Mouse (Mus musculus) embryonic stem cell, embryonic (primary cell): Measurements from ENCODE around the gene Ssxb3.
"Not testable (repeated sequence)": the region's sequence is repeated elsewhere in the genome, so short reads cannot be mapped to it uniquely, and the experiment has no call there.

Source experiments
- CTCF ChIA-PET, 4 experiments: fragments of 300-600 bp in 2 of 4; fragments of 350-600 bp in 2 of 4; sonication (Branson Sonifier 250); formaldehyde crosslinking; loops; one replicate each; lab custom pipeline; 2022; ENCODE audit warnings: inconsistent platforms in 2 of 4; lab: Charles Lee
- POLR2A ChIA-PET, 4 experiments: fragments of 300-600 bp in 2 of 4; fragments of 350-600 bp in 2 of 4; sonication (Branson Sonifier 250); formaldehyde crosslinking; loops; one replicate each; lab custom pipeline; 2022; ENCODE audit warnings: antibody characterized with exemption in 4 of 4, inconsistent platforms in 1 of 4; lab: Charles Lee

Ssxb3 gene

DNA sequence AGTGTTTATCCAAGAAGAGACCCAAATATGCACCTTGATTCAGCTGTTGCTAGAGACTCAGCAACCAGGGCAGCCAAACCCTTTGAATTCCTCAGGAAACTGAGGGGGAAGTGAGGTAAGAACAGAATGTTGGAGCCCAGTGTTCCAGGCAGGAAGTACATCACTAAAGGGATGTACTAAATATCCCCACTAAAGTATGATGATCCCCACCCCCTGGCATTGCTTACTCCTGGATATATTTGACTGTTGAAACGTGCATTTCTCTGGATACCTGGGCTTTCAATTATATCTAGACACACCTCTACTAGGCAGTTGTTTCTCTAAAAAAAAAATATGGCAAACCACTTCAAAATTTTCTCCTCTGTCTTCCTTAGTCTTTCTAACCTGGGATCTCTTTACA is at the start of gene Ssxb3:
TSS of gene Ssxb3 (minus strand) at position 101 of the 400 bp plus-strand sequence.
- CTCF ChIA-PET = not testable (repeated sequence)

DNA sequence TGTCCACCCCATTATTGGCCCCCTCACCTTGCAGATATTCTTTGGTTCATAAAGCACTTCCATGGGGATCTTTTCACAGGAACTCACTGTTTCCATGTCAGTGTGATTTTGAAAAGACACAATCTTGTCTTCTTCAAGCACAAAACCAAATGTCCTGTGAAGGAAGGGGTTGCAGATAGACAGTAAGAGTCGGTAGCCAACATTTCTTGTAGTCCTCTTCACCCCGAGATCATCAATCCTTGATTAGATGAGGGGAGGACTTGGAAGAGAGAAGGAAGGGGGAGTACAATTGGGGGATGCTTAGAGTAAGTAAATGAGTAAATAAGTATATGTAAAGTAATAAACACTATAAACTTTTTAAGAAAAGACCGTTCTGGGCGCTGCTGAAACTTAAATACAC is 43.5 kb downstream of the Ssxb3 start, which contains the start of gene Ssxb6:
TSS of gene Ssxb6 (minus strand) at position 101 of the 400 bp plus-strand sequence.
- CTCF ChIA-PET, POLR2A ChIA-PET: not testable (repeated sequence)

More for the DNA sequence above, at the start of gene Ssxb3:
- POLR2A ChIA-PET = not testable (repeated sequence)
